Mouse (Mus musculus) lung, adult 2 months (tissue): ENCODE results near the gene Cfap54. TPM values are rescaled to one million over a fixed set of nuclear protein-coding genes. Genes with fewer than 3 reads are reported as not detected.

Source experiments
- DNase-seq: peaks from one replicate; pipeline ENCODE4 v3.0.0; 2022
- H3K4me1 ChIP-seq: fragments of 200-500 bp; 2 replicates; pipeline ENCODE4 v1.6.1; 2011; ENCODE audit warnings: low read length; ENCODE audit not compliant: control insufficient read depth, insufficient read depth
- H3K4me3 ChIP-seq: fragments of 200-500 bp; replicated peaks from 2 replicates; pipeline ENCODE3; 2011; ENCODE audit warnings: low read depth, mild to moderate bottlenecking, control low read depth, low read length; ENCODE audit errors: extremely low read depth
- CTCF ChIP-seq: fragments of 200-500 bp; IDR thresholded peaks from 2 replicates; pipeline ENCODE4 v1.5.1; 2011; ENCODE audit warnings: mild to moderate bottlenecking, low read length, control low read depth; ENCODE audit not compliant: insufficient read depth
- POLR2A ChIP-seq: fragments of 200-500 bp; IDR thresholded peaks from 2 replicates; pipeline ENCODE4 v1.6.1; 2011; ENCODE audit warnings: low read depth, mild to moderate bottlenecking, control low read depth, low read length, borderline replicate concordance; ENCODE audit errors: extremely low read depth
- WGBS: fragments of 180-500 bp; shearing (Covaris S2); methylation state at CpG from one replicate; pipeline ENCODE4 v1.1.7; 2018; 5-methylcytosine and 5-hydroxymethylcytosine counted together
- polyA plus RNA-seq: library from polyadenylated mRNA; depleted of rRNA; stranded (reverse); fragments of >200 nt; gene quantifications from 2 replicates; pipeline ENCODE4 v1.2.3, GENCODE M21; 2012

Cfap54 gene
- polyA plus RNA-seq, 1 experiment, result 2.3 TPM

DNA sequence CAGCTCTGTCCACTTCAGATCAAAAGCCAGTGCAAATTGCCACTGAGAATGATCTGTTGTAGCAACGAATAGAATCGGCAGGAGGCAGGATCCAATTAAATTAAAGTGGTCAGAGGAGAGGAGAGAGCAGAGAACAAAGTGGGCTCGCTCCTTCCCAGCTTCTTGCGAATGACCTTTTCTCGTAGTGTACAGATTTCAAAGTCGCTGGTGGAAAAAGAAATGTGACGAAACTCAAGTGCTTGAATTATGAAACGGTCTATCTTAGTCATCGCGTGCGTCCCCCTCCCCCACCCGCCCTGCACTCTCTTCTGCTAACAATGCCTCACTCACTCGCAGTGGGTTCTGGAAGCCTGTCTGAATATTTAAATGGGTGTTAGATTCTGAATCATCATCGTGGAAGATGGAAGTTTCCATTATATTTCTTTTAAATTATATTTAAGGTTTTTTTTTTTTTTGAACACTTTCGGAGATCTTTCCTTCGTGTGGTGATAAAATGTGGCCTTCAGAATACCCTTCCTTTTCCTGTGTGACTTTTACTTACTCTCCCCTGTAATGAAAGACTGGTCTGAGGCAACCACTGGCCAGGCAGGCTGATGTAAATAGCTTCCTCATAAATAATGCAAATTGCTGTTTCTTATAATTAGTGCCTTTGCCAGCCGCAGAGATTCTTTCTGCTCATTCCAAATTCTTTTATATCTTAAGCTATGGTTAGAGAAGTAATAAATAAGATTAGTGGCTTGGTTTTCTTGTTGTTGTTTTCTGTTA, 2.0 kb upstream of the Cfap54 start:
- TF ChIP-seq CTCF (no peak), POLR2A (no peak)
- no peaks in the 10 kb centered on the region for H3K4me1 ChIP-seq
- no peak for DNase-seq
- 26% methylated on average over 17 of the region's 17 CpGs for WGBS
- H3K4me3 ChIP-seq, result no peak overlapping the region

DNA sequence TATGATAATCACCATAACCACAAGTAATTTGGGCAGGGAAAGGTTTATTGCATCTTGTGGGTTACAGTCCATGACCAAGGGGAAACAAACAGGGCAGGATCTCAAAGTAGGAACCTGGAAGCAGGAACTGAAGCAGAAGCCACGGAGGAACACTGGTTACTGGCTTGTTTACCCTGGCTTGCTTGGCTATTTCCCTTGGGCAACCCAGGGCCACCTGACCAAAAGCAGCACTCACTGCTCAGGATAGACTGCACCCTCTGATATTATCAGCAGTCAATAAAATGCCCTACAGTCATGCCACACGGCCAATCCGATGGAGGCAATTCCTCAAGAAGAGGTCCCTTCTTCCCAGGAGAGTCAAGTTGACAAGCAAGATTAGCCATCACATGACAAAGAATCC, 1.9 kb downstream of the Cfap54 start:
- no peak for DNase-seq
- WGBS, result 70% methylated on average over 3 of the region's 3 CpGs
- TF ChIP-seq POLR2A (no peak), CTCF (no peak)
- no peak overlapping the region for H3K4me3 ChIP-seq
- no peaks in the 10 kb centered on the region for H3K4me1 ChIP-seq

DNA sequence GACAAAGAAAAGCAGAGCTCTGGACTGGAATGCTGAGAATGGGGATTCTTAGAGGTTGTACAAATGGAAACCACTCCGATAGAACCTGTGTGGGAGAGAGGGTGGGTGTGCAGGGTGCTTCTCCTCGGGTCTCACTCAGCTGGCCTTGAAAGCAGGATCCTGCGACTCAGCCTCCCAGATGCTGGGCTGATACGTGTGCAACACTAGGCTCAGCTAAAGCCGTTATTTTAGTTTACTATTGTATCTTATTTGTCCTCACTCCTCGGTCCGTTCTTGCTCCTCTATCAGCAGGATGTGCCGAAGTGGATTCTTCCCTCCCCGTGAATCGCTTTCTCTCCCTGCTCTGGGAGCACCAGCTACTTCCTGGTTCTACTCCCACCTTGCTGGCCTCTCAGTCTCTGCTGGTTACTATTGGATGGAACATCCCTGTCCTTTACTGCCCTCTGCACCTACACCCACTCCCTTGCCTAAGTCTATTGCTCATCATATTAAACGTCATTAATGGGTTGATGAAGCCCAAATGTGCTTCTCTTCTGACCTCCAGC, 3.4 kb downstream of the Cfap54 start:
- Histone ChIP-seq H3K4me1 (no peaks in the 10 kb centered on the region), H3K4me3 (no peak overlapping the region)
- no peak for DNase-seq
- 73% methylated on average over 11 of the region's 11 CpGs for WGBS
- no peak for TF ChIP-seq CTCF
- no peak for TF ChIP-seq POLR2A

DNA sequence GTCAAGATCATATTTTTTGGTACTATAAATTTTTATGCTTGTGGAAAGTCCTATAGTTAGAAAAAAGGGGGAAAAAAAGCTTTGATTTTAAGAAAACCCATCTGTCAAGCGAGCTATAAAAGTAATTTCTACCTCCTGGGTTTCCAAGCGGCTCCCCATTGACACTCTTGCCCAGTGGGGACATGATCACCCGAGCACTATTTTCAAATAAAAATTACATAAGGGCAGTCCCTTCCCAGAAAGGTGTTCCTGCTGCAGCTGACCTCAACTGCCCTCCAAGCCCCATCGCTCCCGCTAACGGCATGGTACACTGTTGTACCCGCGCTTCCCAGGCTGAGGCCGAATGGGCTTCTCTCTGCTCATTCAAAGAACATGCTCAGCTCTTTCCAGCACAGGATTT, 5.0 kb downstream of the Cfap54 start:
- TF ChIP-seq CTCF (no peak), POLR2A (no peak)
- no peaks in the 10 kb centered on the region for H3K4me1 ChIP-seq

DNA sequence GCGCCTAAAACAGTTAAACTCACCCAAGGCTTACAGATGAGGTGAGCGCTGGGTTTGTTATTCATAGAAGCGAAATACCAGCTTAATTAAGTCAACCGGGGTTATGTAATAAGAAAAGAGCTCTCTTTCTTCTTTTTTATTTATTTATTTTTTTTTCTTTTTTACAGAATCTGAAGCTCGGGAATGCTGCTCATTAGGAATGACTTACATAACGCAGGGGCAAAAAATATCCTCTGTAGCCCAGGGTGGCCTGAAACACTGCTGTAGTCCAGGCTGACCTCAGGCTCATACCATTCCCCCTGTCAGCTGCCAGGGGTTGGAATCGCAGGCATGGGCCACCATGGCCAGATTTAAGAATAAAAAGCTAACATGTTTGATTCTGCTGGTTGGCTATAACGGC, 5.6 kb downstream of the Cfap54 start:
- Histone ChIP-seq H3K4me3 (no peak overlapping the region), H3K4me1 (no peaks in the 10 kb centered on the region)
- whole genome bisulfite sequencing, result 75% methylated on average over 8 of the region's 8 CpGs
- no peak for TF ChIP-seq CTCF
- no peak for TF ChIP-seq POLR2A
- DNase-seq, result no peak

More for the DNA sequence above, 5.0 kb downstream of the Cfap54 start:
- H3K4me3 ChIP-seq, result no peak overlapping the region
- WGBS, result 88% methylated on average over 9 of the region's 9 CpGs
- no peak for DNase-seq

DNA sequence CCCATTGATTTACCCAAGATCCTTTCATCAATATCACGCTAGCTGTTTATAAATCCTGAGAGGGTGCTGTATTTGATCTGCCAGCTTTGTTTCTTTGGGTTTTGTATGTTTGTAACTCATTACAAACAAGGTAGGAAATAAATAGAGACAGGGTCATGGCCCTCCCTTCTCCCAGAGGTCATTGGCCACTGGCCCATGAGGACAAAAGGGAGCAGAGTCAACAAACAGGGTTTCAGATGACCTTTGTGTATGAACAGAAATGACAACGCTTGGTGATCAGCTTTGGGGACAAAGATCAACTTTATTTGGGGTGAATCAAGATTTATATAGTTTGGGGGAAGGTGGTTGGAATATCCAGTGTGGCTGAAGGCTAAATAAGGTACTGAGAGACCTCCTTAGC, 8.6 kb downstream of the Cfap54 start:
- no peak for TF ChIP-seq CTCF
- no peak for TF ChIP-seq POLR2A
- H3K4me3 ChIP-seq, result no peak overlapping the region
- no peaks in the 10 kb centered on the region; the same call in 1 of the 2 replicates for H3K4me1 ChIP-seq
- no peak for DNase-seq
- 65% methylated on average over 2 of the region's 2 CpGs for WGBS

DNA sequence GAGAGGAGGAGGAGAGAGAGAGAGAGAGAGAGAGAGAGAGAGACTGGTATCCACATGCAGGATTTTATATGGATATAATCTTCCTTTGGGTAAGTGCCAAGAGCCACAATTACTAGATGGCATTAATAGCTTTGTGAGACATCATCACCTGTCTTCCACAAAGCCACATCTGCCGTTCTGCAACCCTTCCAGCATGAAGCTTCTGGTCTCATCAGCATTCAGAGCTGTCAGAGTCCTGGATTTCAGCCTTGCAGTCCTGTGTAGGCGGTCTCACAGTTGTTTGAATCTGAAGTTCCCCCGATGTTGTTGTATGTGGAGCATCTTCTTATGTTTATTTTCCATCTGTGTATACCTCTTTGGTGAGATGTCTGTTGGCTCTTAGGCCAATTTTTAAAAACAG, 9.7 kb downstream of the Cfap54 start:
- TF ChIP-seq CTCF (no peak), POLR2A (no peak)
- H3K4me1 ChIP-seq, result no peaks in the 10 kb centered on the region; the same call in 1 of the 2 replicates
- no peak for DNase-seq
- 80% methylated on average over 3 of the region's 3 CpGs for WGBS
- no peak overlapping the region for H3K4me3 ChIP-seq

DNA sequence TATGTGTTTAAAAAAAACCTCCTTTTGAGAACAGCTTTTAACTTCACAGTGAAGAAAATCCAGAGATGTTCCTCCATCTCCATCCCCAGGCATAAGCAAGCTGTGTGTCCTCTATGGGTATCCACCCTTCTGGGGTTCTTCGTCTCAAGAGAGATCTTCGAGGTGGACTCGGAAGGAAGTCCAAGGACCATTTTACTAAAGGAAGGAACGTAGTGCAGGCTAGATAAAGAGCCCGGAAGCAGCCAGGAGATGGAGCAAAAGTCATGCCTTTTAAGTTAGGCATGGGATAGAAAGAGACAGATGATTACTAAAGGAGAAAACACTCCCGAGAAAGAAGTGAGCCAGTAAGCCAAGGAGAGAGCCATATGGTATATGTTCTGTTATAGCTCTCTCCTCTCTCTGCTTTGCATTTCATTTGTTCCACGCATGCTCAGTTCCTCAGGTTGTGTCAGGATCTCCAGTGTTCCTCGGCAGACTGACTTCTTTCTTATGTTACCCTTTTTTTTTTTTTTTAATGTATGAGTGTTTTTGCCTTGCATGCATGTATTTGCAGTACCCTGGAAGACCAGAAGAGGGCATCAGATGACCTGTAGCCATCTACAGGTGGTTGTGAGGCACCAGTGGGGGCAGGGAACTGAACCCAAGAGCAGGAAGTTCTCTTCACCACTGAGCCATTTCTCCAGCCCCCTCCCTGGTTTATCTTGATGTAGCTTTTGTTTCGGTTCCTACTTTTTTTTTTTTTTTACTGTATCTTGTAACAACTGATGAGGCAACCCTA, 11.1 kb downstream of the Cfap54 start:
- TF ChIP-seq POLR2A (no peak), CTCF (peak; percentile 71)
- Histone ChIP-seq H3K4me3 (no peak overlapping the region), H3K4me1 (no peaks in the 10 kb centered on the region; the same call in 1 of the 2 replicates)
- DNase-seq, result peak; percentile 30
- WGBS, result 44% methylated on average over 9 of the region's 9 CpGs

DNA sequence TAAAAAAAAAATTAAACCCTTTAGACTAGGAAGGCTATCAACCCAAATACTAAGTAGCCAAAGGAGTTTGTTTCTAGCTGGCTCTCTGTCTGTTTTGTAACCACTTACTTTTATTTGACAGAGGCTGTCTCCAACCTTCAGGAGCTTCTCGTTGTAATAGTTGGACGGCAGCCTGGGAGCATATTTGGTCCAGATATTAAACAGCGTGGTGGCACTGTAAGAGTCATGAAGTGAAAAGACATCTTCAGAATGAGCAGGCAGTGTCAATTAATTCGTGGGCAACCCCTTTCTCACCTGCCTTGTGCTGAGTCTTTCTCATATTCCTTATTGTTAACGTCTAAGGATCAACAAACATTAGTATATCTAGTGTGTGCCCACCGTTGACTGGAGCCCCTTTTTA, 11.7 kb downstream of the Cfap54 start:
- DNase-seq, result no peak
- H3K4me3 ChIP-seq, result no peak overlapping the region
- 34% methylated on average over 6 of the region's 6 CpGs for WGBS
- TF ChIP-seq POLR2A (no peak), CTCF (no peak)
- no peaks in the 10 kb centered on the region; the same call in 1 of the 2 replicates for H3K4me1 ChIP-seq

DNA sequence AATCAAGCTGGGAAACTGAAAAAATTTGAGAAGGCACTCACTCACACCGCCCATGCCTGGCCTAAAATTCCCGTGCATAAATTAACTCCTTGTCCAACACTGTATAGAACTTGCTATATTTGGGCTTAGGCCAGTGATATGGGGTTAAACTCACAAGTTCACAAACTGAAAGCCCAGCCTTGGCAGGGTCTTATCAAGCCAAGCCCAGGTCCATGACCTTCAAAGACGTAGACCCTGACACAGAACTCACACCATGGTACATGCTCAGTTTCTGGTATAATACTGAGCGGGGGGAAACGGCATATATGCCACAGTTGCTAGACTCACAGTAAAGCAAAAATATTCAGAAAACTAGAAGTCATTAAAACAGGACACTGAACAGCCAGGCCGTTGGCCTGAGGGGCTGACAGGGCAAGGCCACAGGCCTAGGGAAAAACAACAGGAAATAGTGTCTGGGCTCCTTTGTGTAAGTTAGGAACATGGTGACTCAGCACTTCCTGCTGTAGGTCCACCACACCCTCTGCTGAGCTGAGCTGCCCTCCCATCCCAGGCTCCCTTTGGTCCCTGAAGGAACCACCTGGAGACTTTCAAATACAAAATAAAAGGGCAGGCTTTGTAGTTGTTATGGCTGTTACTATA, 12.3 kb downstream of the Cfap54 start:
- Histone ChIP-seq H3K4me3 (no peak overlapping the region), H3K4me1 (no peaks in the 10 kb centered on the region; the same call in 1 of the 2 replicates)
- 53% methylated on average over 6 of the region's 6 CpGs for WGBS
- peak; percentile 27 for DNase-seq
- TF ChIP-seq POLR2A, result peak; percentile 28; the same call in 1 of the 2 replicates
- no peak for TF ChIP-seq CTCF
